Mouse (Mus musculus): ENCODE results near the gene Osbpl3. TPM values are rescaled to one million over a fixed set of nuclear protein-coding genes. Genes with fewer than 3 reads are reported as not detected.

Gene Osbpl3
- polyA plus RNA-seq, 1 experiment from 2014 or later, result 16.7 TPM

DNA sequence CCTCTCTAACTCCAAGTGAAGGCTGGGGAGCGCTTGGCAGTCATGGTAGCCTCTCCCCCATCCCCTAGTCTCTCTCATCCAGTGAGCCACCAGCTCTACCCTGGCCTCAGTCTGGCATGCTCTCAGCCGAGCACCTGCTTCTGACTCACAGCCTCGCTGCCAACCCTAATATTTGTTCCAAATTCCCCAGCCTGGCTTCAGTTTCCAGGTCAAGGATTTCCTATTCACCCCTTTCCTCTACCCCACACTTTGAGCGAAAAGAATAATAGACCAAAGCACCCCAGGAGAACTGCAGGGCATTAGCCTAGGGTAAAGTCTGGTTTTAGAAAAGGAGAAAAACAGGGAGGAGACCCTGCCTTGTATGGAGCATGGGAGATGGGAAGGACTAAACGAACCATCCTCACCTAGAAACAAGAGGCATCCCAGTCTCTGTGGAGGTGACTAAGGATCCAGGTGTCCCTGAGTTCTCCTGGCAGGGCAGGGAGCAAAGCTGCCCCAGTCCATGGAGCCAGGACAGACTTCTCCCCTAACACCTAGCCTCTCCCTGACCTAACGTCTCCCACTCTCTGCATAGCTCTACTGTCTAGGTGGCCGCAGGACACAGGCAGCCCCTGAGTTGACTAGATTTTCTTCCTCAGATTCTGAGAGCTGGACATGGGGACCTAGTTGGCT, 60.2 kb downstream of the Osbpl3 start:
- no peaks in the 10 kb centered on the region for H3K9me3 ChIP-seq (ENCODE audit: control insufficient read depth, low read depth, low read length)
- 73% methylated on average over 7 of the region's 7 CpGs for WGBS
- no peak for ATAC-seq (ENCODE audit: insufficient number of reproducible peaks, insufficient read depth, low FRiP score, low read depth)
- peaks cover 8% of the 10 kb centered on the region; the same call in 1 of the 2 replicates for H3K4me1 ChIP-seq (ENCODE audit: control insufficient read depth, insufficient read depth, low read length)
- no peak overlapping the region for H3K4me2 ChIP-seq (replicated peaks; ENCODE audit: low read depth, low read length)
- H3K27me3 ChIP-seq (ENCODE audit: control insufficient read depth, insufficient read depth, low read length), result no peaks in the 10 kb centered on the region
- H3K9ac ChIP-seq (replicated peaks; ENCODE audit: low read depth, low read length), result no peak overlapping the region
- no peaks in the 10 kb centered on the region for H3K36me3 ChIP-seq (ENCODE audit: control insufficient read depth, insufficient read depth, low read length)
- H3K27ac ChIP-seq (ENCODE audit: low read length), result no peak overlapping the region; the same call in 1 of the 2 replicates
- H3K4me3 ChIP-seq (ENCODE audit: low read depth, low read length), result no peak overlapping the region

DNA sequence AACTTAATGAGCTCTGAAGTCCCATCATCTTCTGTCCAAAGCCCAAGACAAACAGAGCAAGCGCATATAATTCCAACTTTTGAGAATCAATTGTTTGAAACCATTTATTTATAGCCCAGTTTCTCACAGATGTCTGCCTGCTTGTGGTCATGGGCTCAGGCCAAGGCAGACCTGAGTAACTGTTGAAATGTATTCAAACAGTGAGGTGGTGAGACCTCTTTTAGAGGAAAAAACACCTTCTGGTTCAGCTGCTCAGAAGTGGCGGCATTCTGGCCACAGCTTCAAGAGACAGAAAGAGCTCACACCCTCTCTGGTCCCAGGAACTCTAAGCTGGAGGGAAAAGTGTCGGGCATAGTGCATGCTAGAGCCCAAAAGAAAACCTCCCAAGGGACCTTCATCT, 61.6 kb downstream of the Osbpl3 start:
- H3K27me3 ChIP-seq (ENCODE audit: control insufficient read depth, insufficient read depth, low read length), result no peaks in the 10 kb centered on the region
- WGBS, result 76% methylated on average over 3 of the region's 3 CpGs

GRCm38 (mm10) chr6:50393960-50394359, 62.0 kb downstream of the Osbpl3 start:
- Histone ChIP-seq H3K27ac (ENCODE audit: low read length) (no peak overlapping the region), H3K4me2 (replicated peaks; ENCODE audit: low read depth, low read length) (no peak overlapping the region), H3K4me3 (ENCODE audit: low read depth, low read length) (no peak overlapping the region), H3K9me3 (ENCODE audit: control insufficient read depth, low read depth, low read length) (no peaks in the 10 kb centered on the region), H3K4me1 (ENCODE audit: control insufficient read depth, insufficient read depth, low read length) (peaks cover 8% of the 10 kb centered on the region; the same call in 1 of the 2 replicates), H3K9ac (replicated peaks; ENCODE audit: low read depth, low read length) (no peak overlapping the region), H3K27me3 (ENCODE audit: control insufficient read depth, insufficient read depth, low read length) (no peaks in the 10 kb centered on the region), H3K36me3 (ENCODE audit: control insufficient read depth, insufficient read depth, low read length) (no peaks in the 10 kb centered on the region)
- WGBS, result 88% methylated on average over 8 of the region's 8 CpGs
- ATAC-seq (ENCODE audit: insufficient number of reproducible peaks, insufficient read depth, low FRiP score, low read depth), result no peak

More for the DNA sequence above, 61.6 kb downstream of the Osbpl3 start:
- peaks cover 8% of the 10 kb centered on the region; the same call in 1 of the 2 replicates for H3K4me1 ChIP-seq (ENCODE audit: control insufficient read depth, insufficient read depth, low read length)
- H3K4me2 ChIP-seq (replicated peaks; ENCODE audit: low read depth, low read length), result no peak overlapping the region
- no peak overlapping the region for H3K27ac ChIP-seq (ENCODE audit: low read length)
- H3K9ac ChIP-seq (replicated peaks; ENCODE audit: low read depth, low read length), result no peak overlapping the region
- H3K4me3 ChIP-seq (ENCODE audit: low read depth, low read length), result no peak overlapping the region
- no peaks in the 10 kb centered on the region for H3K9me3 ChIP-seq (ENCODE audit: control insufficient read depth, low read depth, low read length)
- no peaks in the 10 kb centered on the region for H3K36me3 ChIP-seq (ENCODE audit: control insufficient read depth, insufficient read depth, low read length)
- no peak for ATAC-seq (ENCODE audit: insufficient number of reproducible peaks, insufficient read depth, low FRiP score, low read depth)

- H3K27ac ChIP-seq (ENCODE audit: low read length), result no peak overlapping the region
- H3K9me3 ChIP-seq (ENCODE audit: control insufficient read depth, low read depth, low read length), result no peaks in the 10 kb centered on the region
- H3K9ac ChIP-seq (replicated peaks; ENCODE audit: low read depth, low read length), result no peak overlapping the region
- no peaks in the 10 kb centered on the region for H3K27me3 ChIP-seq (ENCODE audit: control insufficient read depth, insufficient read depth, low read length)
- H3K4me2 ChIP-seq (replicated peaks; ENCODE audit: low read depth, low read length), result no peak overlapping the region
- no peaks in the 10 kb centered on the region for H3K36me3 ChIP-seq (ENCODE audit: control insufficient read depth, insufficient read depth, low read length)
- H3K4me3 ChIP-seq (ENCODE audit: low read depth, low read length), result no peak overlapping the region
- 92% methylated on average over 3 of the region's 3 CpGs for WGBS
- H3K4me1 ChIP-seq (ENCODE audit: control insufficient read depth, insufficient read depth, low read length), result peaks cover 8% of the 10 kb centered on the region; the same call in 1 of the 2 replicates
- no peak for ATAC-seq (ENCODE audit: insufficient number of reproducible peaks, insufficient read depth, low FRiP score, low read depth)
These were observed 64.0 kb downstream of the Osbpl3 start for GRCm38 (mm10) chr6:50391951-50392350.

DNA sequence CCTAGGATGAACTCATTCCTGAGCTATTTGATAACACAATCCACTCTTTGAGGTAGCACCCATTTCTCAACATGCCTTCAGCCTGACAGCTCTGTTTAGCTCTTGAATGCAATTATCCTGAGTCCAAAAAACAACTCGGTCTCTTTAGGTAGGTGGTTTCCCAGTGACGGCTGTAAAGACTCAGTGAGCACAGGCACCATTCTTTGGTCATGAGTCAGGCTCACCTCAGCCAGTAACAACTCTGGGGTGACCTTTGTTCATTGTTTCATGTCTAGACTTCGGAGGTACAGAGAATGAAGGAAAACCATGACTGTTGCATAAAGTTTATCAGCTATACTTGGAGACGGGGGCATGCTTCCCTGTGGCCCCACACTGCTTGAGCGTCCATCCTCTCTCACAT, 65.7 kb downstream of the Osbpl3 start:
- H3K27me3 ChIP-seq (ENCODE audit: control insufficient read depth, insufficient read depth, low read length), result no peaks in the 10 kb centered on the region
- ATAC-seq (ENCODE audit: insufficient number of reproducible peaks, insufficient read depth, low FRiP score, low read depth), result no peak
- WGBS, result 55% methylated on average over 5 of the region's 5 CpGs

GRCm38 (mm10) chr6:50387629-50388028, 68.4 kb downstream of the Osbpl3 start:
- WGBS, result 58% methylated on average over 5 of the region's 5 CpGs
- H3K4me3 ChIP-seq (ENCODE audit: low read depth, low read length), result no peak overlapping the region

More for the DNA sequence above, 65.7 kb downstream of the Osbpl3 start:
- Histone ChIP-seq H3K9me3 (ENCODE audit: control insufficient read depth, low read depth, low read length) (no peaks in the 10 kb centered on the region), H3K4me2 (replicated peaks; ENCODE audit: low read depth, low read length) (no peak overlapping the region), H3K27ac (ENCODE audit: low read length) (no peak overlapping the region), H3K4me1 (ENCODE audit: control insufficient read depth, insufficient read depth, low read length) (0 out of 2 replicates have a peak, but pooled peaks cover 3% of the 10 kb centered on the region), H3K9ac (replicated peaks; ENCODE audit: low read depth, low read length) (no peak overlapping the region), H3K4me3 (ENCODE audit: low read depth, low read length) (no peak overlapping the region), H3K36me3 (ENCODE audit: control insufficient read depth, insufficient read depth, low read length) (no peaks in the 10 kb centered on the region)

DNA sequence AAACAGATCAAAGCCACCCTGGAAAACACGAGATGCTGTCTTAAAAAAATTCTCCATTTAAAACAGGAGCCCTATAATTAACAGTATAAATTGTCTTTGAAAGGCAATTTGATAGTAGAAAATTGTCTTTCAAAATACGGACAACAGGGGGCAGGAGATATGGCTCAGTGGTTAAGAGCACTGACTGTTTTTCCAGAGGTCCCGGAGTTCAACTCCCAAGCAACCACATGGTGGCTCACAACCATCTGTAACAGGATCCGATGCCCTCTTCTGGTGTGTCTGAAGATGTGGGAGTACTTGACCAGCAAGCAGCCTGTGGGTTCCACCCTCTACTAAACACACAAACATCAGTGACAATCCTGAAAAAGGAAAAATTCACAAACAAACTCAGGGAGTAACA, 69.5 kb downstream of the Osbpl3 start:
- no peaks in the 10 kb centered on the region for H3K36me3 ChIP-seq (ENCODE audit: control insufficient read depth, insufficient read depth, low read length)
- H3K4me2 ChIP-seq (replicated peaks; ENCODE audit: low read depth, low read length), result no peak overlapping the region
- ATAC-seq (ENCODE audit: insufficient number of reproducible peaks, insufficient read depth, low FRiP score, low read depth), result no peak
- no peaks in the 10 kb centered on the region for H3K4me1 ChIP-seq (ENCODE audit: control insufficient read depth, insufficient read depth, low read length)
- no peaks in the 10 kb centered on the region for H3K9me3 ChIP-seq (ENCODE audit: control insufficient read depth, low read depth, low read length)
- H3K27ac ChIP-seq (ENCODE audit: low read length), result no peak overlapping the region
- no peak overlapping the region for H3K9ac ChIP-seq (replicated peaks; ENCODE audit: low read depth, low read length)
- no peak overlapping the region for H3K4me3 ChIP-seq (ENCODE audit: low read depth, low read length)
- no peaks in the 10 kb centered on the region for H3K27me3 ChIP-seq (ENCODE audit: control insufficient read depth, insufficient read depth, low read length)
- 86% methylated on average over 4 of the region's 4 CpGs for WGBS

More at GRCm38 (mm10) chr6:50387629-50388028, 68.4 kb downstream of the Osbpl3 start:
- H3K4me2 ChIP-seq (replicated peaks; ENCODE audit: low read depth, low read length), result no peak overlapping the region
- H3K4me1 ChIP-seq (ENCODE audit: control insufficient read depth, insufficient read depth, low read length), result no peaks in the 10 kb centered on the region
- no peaks in the 10 kb centered on the region for H3K27me3 ChIP-seq (ENCODE audit: control insufficient read depth, insufficient read depth, low read length)
- ATAC-seq (ENCODE audit: insufficient number of reproducible peaks, insufficient read depth, low FRiP score, low read depth), result no peak
- H3K9ac ChIP-seq (replicated peaks; ENCODE audit: low read depth, low read length), result no peak overlapping the region
- H3K36me3 ChIP-seq (ENCODE audit: control insufficient read depth, insufficient read depth, low read length), result no peaks in the 10 kb centered on the region
- H3K9me3 ChIP-seq (ENCODE audit: control insufficient read depth, low read depth, low read length), result no peaks in the 10 kb centered on the region
- no peak overlapping the region for H3K27ac ChIP-seq (ENCODE audit: low read length)

DNA sequence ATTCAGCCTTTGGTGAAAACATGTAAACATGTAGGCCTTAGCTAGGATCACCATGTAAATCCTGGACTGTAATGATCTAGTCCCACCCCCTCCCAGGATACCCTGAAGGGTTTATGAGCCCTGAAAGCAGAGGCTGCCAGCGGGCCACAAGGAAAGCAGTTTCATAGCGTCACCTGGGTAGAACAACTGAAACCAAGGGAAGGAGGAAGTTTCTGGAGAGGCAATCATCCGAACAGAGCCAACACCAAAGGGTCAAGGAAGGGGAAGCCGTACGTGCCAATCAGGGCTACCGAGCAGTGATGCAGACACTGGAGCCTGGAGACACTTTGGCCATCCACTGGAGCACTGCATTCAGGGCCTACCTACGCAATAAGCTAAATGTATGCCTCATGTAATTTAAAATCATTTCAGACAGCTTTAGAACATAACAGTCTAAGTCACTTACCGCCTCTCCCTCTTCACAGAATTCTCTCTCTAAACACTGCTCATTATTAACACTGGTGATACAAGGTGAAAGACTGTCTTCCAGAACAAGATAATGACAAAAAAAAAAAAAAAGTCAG, 70.5 kb downstream of the Osbpl3 start:
- Histone ChIP-seq H3K4me2 (replicated peaks; ENCODE audit: low read depth, low read length) (no peak overlapping the region), H3K4me3 (ENCODE audit: low read depth, low read length) (no peak overlapping the region), H3K36me3 (ENCODE audit: control insufficient read depth, insufficient read depth, low read length) (no peaks in the 10 kb centered on the region), H3K27me3 (ENCODE audit: control insufficient read depth, insufficient read depth, low read length) (no peaks in the 10 kb centered on the region), H3K4me1 (ENCODE audit: control insufficient read depth, insufficient read depth, low read length) (0 out of 2 replicates have a peak, but pooled peaks cover 5% of the 10 kb centered on the region), H3K9ac (replicated peaks; ENCODE audit: low read depth, low read length) (no peak overlapping the region), H3K27ac (ENCODE audit: low read length) (no peak overlapping the region), H3K9me3 (ENCODE audit: control insufficient read depth, low read depth, low read length) (no peaks in the 10 kb centered on the region)
- 89% methylated on average over 8 of the region's 8 CpGs for WGBS
- no peak for ATAC-seq (ENCODE audit: insufficient number of reproducible peaks, insufficient read depth, low FRiP score, low read depth)

All from stomach, embryonic 14.5 days (tissue).